Mouse (Mus musculus) layer of hippocampus, adult 8-10 months (tissue): ENCODE results near the gene Ccdc43. TPM values are rescaled to one million over a fixed set of nuclear protein-coding genes. Genes with fewer than 3 reads are reported as not detected.
"Not testable (repeated sequence)": the region's sequence is repeated elsewhere in the genome, so short reads cannot be mapped to it uniquely, and the experiment has no call there.

ENCODE experiments used
- DNase-seq, 2 experiments: peaks; one replicate each; pipeline ENCODE4 v3.0.0; 2022; ENCODE audit warnings: low spot score in 2 of 2
- total RNA-seq, 4 experiments: library from RNA; stranded (reverse); gene quantifications; 2 replicates each; pipeline ENCODE4 v1.2.4; 2022

Gene Ccdc43
- 10 to 100 TPM; 29.3 to 32.2 (median 30.1) TPM for total RNA-seq

DNA sequence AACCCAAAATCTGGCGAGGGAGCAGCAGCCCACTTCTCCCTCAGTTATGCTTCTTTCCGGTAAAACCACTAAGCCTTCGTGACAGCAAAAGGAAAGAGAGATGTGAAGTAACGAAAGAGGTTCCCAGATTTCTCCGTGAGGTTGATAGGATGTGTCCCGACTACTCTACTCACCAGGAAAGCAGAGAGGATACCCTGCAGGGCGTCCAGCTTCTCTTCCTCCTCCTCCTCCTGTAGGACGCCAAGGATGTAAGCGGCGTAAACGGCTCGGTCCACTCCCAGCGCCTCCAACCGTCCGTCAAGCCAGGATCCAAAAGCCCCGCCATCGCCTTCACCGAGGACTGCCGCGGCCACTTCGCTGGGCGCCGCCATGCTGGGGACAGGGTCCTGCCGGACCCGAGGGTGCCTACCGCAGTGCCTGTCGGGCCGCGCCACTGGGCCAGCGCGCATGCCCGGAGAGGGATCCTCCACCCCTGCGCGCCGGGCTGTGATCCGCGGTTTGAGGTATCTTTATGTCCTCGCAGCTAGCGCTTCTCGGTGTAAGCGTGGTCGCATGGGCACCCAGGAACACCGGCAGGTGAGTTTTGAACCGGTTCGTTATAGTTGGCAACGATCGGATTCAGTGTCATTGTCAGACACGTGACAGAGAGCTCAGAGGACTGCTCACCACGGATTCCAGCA is at the start of gene Ccdc43:
TSS of gene Ccdc43 (minus strand) at position 445 of the 680 bp plus-strand sequence.
- DNase-seq: peak; percentile 68 to 80

DNA sequence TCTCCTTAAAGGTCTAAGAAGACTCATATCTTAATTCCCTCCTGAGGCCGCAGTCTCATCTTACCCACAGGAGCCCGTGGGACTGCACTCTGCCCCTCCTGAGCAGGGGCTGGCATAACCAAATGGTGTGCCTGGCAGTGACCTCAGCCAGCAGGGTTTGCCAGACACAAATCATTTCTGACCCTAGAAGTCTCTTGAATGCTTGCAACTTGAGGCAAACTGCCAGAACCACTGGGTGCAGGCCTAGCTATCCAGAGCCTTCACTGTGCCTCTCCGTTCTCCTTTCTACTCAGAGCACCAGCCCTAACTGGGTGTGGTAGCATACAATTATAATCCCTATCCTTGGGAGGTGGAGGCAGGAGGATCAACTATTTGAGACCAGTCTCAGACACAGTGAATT is 47.2 kb upstream of the Ccdc43 start:
- DNase-seq: no peak

DNA sequence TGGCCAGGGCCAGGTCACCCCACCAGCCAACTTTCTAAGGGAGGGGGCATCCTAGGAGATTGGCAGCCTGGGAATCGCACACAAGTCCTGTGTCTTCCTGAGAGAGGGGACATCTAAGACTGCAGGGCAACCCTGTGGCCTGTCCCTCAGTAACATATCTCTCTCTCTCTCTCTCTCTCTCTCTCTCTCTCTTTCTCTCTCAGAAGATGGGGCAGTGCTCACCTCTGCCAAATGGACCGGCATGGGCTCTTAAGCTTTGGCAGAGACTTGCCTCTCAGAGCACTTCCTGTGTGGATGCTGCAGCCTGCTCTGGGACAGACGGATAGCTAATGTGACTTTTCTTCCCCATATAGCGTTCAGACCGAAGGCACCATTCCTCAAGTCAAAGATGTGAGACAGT is 45.3 kb upstream of the Ccdc43 start:
- DNase-seq: no peak

GRCm38 (mm10) chr11:102742066-102742465 is 44.5 kb upstream of the Ccdc43 start:
- no peak for DNase-seq

- no peak for DNase-seq
Observed at GRCm38 (mm10) chr11:102741129-102741950, 43.8 kb upstream of the Ccdc43 start.

GRCm38 (mm10) chr11:102740634-102741033 is 43.1 kb upstream of the Ccdc43 start:
- DNase-seq: no peak

DNA sequence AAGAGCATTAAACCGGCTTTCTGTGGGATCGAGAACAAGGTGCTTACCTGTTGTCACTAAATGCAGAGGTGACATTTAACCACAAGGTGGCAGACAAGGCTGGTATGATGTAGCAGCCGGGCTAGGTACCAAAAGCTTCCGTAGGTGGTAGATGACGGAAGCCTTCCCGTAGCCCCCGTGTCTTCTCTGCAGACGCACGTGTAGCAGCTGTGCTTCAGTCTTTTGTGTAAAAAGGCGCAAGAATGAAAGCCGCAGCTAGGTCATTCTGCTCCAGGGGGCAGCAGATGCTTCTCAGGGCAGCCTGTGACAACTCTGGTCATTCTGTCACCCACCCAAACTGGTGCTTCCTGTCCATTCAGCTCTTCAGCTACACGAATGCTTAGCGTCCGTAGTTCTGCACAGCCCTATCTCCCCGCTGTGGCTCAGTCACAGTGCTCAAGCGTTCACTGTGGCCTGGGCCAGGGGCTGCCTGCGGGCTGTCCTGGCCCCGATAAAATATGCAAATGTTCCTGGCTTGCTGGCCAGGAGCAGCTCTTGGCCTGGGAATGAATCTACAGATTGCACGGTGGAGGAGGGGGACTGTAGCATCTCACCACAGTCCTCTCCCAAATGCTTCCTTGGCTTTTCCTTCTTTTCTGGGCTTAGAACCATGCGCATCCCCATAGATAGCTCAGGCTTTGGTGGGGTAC is 41.8 kb upstream of the Ccdc43 start:
- DNase-seq: peak; percentile 62 to 63

DNA sequence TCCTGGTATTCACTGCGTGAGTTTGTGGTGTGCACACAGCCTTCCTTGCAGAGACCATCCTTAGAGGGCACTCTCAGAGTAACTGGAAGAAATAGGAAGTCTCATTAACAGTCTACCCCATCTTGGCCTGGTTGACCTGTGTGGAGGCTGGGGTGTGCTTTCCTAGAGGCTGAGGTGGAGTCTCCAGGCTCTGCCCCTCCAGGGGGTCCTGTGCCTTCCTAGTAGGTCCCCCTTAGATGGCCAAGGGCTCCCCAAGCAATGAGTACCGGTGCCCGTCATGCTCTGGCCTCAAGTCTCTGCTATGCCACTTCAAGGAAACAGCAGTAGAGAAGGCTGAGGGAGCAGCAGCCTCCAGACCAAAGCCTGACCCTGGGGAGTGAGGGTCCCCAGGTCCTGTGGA is 40.5 kb upstream of the Ccdc43 start:
- no peak for DNase-seq

DNA sequence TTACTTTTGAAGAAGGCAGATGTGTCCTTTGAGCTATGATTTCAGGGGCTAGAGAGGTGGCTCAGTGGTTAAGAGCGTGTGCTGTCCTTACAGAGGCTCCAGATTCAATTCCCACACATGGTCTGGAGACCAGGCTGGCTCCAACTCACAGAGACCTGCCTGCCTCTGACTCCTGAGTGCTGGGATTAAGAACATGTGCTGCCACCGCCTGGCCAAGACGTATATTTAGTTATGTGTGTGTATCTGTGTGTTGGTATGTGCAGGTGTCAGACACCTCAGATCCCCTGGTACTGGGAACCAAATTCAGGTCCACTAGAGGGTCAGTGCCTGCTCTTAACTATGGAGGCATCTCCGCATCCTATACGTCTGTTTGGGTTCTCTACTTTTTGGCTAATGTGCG is 37.4 kb upstream of the Ccdc43 start:
- DNase-seq: no peak

DNA sequence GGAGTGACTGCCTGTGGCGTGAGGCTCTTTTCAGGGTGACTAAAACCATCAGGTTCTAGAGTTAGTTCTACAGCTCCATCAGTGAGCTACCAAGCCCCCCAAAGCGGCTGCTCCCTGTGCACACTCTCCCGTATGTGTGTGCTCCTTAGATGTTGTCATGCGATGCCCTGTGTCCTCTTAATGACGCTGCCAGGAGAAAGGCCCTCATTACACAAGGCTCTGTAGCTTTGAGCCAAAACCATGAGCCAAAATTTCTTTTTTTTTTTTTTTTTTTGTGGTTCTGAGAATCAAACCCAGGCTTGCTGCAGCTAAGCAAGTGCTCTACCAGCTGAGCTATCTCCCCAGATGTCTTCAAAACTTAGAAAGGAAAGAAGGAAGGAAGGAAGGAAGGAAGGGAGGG is 35.6 kb upstream of the Ccdc43 start:
- DNase-seq: no peak

DNA sequence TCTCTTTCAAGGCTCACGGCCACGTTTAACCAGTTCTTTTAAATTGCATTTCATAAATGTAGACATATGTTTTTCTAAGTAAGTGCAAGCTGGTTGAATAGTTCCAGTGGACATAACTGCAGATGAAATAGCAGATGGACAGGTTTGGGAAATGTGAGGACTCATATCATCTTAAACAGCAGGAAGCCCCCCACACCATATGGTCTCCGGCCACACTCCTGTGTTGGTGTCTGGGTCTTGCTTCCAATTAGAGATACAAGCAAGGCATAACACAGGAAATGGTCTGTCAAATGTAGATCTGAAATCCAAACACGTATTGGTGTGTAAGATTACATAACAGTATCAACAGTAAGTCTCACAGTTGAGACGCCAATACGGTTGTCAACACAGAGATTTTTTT is 33.8 kb upstream of the Ccdc43 start:
- DNase-seq: no peak

DNA sequence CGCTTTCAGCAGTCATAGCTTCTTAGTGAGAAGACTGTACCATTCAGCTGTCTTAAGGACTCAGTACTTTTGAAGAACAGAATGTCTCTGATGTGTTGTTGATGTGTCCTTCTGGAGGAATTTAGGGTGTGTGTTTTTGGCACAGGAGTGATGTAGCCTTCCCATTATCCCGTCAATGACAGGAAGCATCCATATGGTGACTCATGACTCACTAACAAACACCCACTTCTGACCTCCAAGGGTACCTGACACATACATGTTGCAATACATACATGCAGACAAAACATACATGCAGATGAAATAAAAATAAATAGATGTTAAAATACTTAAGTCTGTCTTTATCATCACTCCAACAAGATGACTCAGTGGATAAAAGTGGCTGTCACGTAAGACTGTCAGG is 32.3 kb upstream of the Ccdc43 start:
- no peak for DNase-seq

- DNase-seq: no peak
Observed at GRCm38 (mm10) chr11:102728614-102729013, 31.0 kb upstream of the Ccdc43 start.

- DNase-seq: no peak
Observed at GRCm38 (mm10) chr11:102725574-102725973, 28.0 kb upstream of the Ccdc43 start.

- DNase-seq: no peak
Observed at GRCm38 (mm10) chr11:102716135-102716534, 18.6 kb upstream of the Ccdc43 start.

- not testable (repeated sequence) for DNase-seq
Observed at GRCm38 (mm10) chr11:102714578-102714977, 17.0 kb upstream of the Ccdc43 start.

GRCm38 (mm10) chr11:102712411-102712810 is 14.8 kb upstream of the Ccdc43 start:
- no peak for DNase-seq

- DNase-seq: not testable (repeated sequence)
Observed at GRCm38 (mm10) chr11:102702206-102702605, 4.6 kb upstream of the Ccdc43 start.

GRCm38 (mm10) chr11:102698018-102698476 is 465 bp upstream of the Ccdc43 start:
- no peak for DNase-seq

DNA sequence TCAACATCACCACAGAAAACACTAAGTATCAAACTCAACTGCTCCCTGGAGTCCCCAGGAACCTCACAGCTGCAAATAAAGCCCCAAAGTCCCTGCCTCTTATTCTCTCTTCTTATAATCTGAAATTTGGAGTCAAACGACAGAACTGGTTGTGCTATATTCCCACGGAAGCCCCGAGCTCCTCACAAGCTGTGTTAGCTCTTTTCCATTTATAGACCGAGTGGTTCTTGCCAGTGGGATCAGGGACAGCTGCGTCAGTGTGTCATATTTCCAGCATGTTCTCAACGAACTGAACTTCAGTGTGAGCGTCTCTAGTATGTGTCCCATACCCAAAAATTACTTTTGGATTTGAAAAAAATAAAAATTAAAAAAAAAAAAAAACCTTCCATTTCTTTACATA is 2.3 kb downstream of the Ccdc43 start:
- DNase-seq: no peak

- peak; percentile 44 to 71 for DNase-seq
Observed at GRCm38 (mm10) chr11:102690162-102690561, 7.4 kb downstream of the Ccdc43 start.
